8 mouse cellular contexts compared by ENCODE assay signal in genomic region chr17:46751056-46751793, GRCm38 (mm10). TPM values are rescaled to one million over a fixed set of nuclear protein-coding genes. Genes with fewer than 3 reads are reported as not detected.
DNase-seq lines count a peak whose midpoint lies in the region; ATAC-seq and TF ChIP-seq lines count a peak whose summit lies in the region.
"Had no signal": no experiment of that assay in that cellular context is flagged by ENCODE, and none has a peak within 500 bp of the region (broad histone marks: within the 10 kb centered on the region; RNA-seq: fewer than 3 reads in every experiment).

No protein-coding gene starts in this region.

- peak; percentile 58 for DNase-seq in left cerebral cortex, adult 11 months (ENCODE audit: low spot score)
- no peak for DNase-seq in left cerebral cortex, postnatal 4 days
- DNase-seq in forebrain, postnatal 0 days, result no peak
- no peak for DNase-seq in yolk sac, embryonic 10.5 days (ENCODE audit: low spot score)

- H3K4me2 ChIP-seq in forebrain, postnatal 0 days (ENCODE audit: low read depth), result peak overlapping the region; percentile 72
- H3K4me2 ChIP-seq in liver, embryonic 12.5 days, result peak overlapping the region; percentile 95
- peak overlapping the region; percentile 79 for H3K4me2 ChIP-seq in neural tube, embryonic 12.5 days (replicated peaks)

- peak overlapping the region; percentile 65 for H3K9ac ChIP-seq in forebrain, postnatal 0 days
- peak overlapping the region; percentile 80 for H3K9ac ChIP-seq in liver, embryonic 12.5 days
- peak overlapping the region; percentile 73 for H3K9ac ChIP-seq in neural tube, embryonic 12.5 days

- H3K27ac ChIP-seq in bone marrow, adult 2 months (ENCODE audit: control insufficient read depth, insufficient read depth, low read depth, low read length, poor library complexity), result peak overlapping the region; percentile 89
- H3K27ac ChIP-seq in forebrain, postnatal 0 days (ENCODE audit: low read depth, low read length), result peak overlapping the region; percentile 89
- peak overlapping the region; percentile 89 for H3K27ac ChIP-seq in liver, embryonic 12.5 days
- peak overlapping the region; percentile 75 for H3K27ac ChIP-seq in neural tube, embryonic 12.5 days

- H3K4me1 ChIP-seq in bone marrow, adult 2 months (ENCODE audit: control insufficient read depth, insufficient read depth, low read length), result no peaks in the 10 kb centered on the region; the same call in 1 of the 2 replicates
- H3K4me1 ChIP-seq in forebrain, postnatal 0 days (ENCODE audit: insufficient read depth), result 0 out of 2 replicates have a peak, but pooled peaks cover 8% of the 10 kb centered on the region
- H3K4me1 ChIP-seq in liver, embryonic 12.5 days, result peaks cover 41% of the 10 kb centered on the region
- peaks cover 16% of the 10 kb centered on the region for H3K4me1 ChIP-seq in neural tube, embryonic 12.5 days

- peak overlapping the region; percentile 91 for H3K4me3 ChIP-seq in bone marrow, adult 2 months (replicated peaks; ENCODE audit: control insufficient read depth, low read depth, low read length)
- peak overlapping the region; percentile 64 for H3K4me3 ChIP-seq in forebrain, postnatal 0 days (ENCODE audit: low read depth, low read length)
- H3K4me3 ChIP-seq in liver, embryonic 12.5 days, result peak overlapping the region; percentile 86
- H3K4me3 ChIP-seq in neural tube, embryonic 12.5 days, result peak overlapping the region; percentile 81

- no peaks in the 10 kb centered on the region for H3K9me3 ChIP-seq in forebrain, postnatal 0 days (ENCODE audit: low read length)
- H3K9me3 ChIP-seq in liver, embryonic 12.5 days (replicated peaks), result no peaks in the 10 kb centered on the region
- H3K9me3 ChIP-seq in neural tube, embryonic 12.5 days, result no peaks in the 10 kb centered on the region

- WGBS in bone marrow, adult 2 months, result 2% methylated on average over 16 of the region's 16 CpGs
- 29% methylated on average over 16 of the region's 16 CpGs for WGBS in forebrain, postnatal 0 days
- 13% methylated on average over 16 of the region's 16 CpGs for WGBS in liver, embryonic 12.5 days (ENCODE audit: insufficient replicate concordance)
- 29% methylated on average over 16 of the region's 16 CpGs for WGBS in neural tube, embryonic 12.5 days

- TF ChIP-seq POLR2A in bone marrow, adult 2 months (IDR thresholded peaks at IDR 0.05; ENCODE audit: borderline replicate concordance, control insufficient read depth, low read depth, low read length), result no peak

- no peak; the same call in 1 of the 2 replicates for ATAC-seq in forebrain, postnatal 0 days
- ATAC-seq in liver, embryonic 12.5 days, result peak; percentile 10; the same call in 1 of the 2 replicates
- no peak for ATAC-seq in neural tube, embryonic 12.5 days (ENCODE audit: low FRiP score, low read depth)

- TF ChIP-seq CTCF in bone marrow, adult 2 months (IDR thresholded peaks at IDR 0.05; ENCODE audit: control insufficient read depth, insufficient read depth, low read length), result no peak
- TF ChIP-seq CTCF in forebrain, postnatal 0 days (IDR thresholded peaks at IDR 0.05; ENCODE audit: low read depth), result no peak

- H3K27me3 ChIP-seq in forebrain, postnatal 0 days (ENCODE audit: insufficient read depth, low read length), result no peaks in the 10 kb centered on the region
- peaks cover 5% of the 10 kb centered on the region; the same call in 1 of the 2 replicates for H3K27me3 ChIP-seq in liver, embryonic 12.5 days (replicated peaks)
- no peaks in the 10 kb centered on the region for H3K27me3 ChIP-seq in neural tube, embryonic 12.5 days (replicated peaks)

- intact Hi-C loops in left cerebral cortex, postnatal 4 days (cut with DNase I), result no loop called here

- peaks cover 12% of the 10 kb centered on the region for H3K36me3 ChIP-seq in forebrain, postnatal 0 days (ENCODE audit: insufficient read depth)
- peaks cover 29% of the 10 kb centered on the region for H3K36me3 ChIP-seq in liver, embryonic 12.5 days
- peaks cover 9% of the 10 kb centered on the region; the same call in 1 of the 2 replicates for H3K36me3 ChIP-seq in neural tube, embryonic 12.5 days

RNA-seq across cellular contexts. Expression of gene Cnpy3, which starts 0.8 kb away (rescaled TPM):
- 10 to 100 TPM; 50.8 to 53.2 TPM for total RNA-seq in left cerebral cortex, postnatal 4 days (2021)
- polyA plus RNA-seq in bone marrow, adult 2 months (2011; ENCODE audit: insufficient read depth, insufficient read length, low replicate concordance, missing spikeins), result 25.4 and 46.3 TPM in 2 replicates
- total RNA-seq in forebrain, postnatal 0 days (2014; rRNA removed), result 69.0 and 77.2 TPM in 2 replicates
- polyA plus RNA-seq in forebrain, postnatal 0 days (2015; fragmentation: Nextera tagmentation; extraction: Ambion mirVana), result 68.2 and 69.5 TPM in 2 replicates
- 39.6 and 39.7 TPM in 2 replicates for polyA plus RNA-seq in liver, embryonic 12.5 days (2016; fragmentation: Nextera tagmentation; extraction: Ambion mirVana)
- 58.4 and 62.0 TPM in 2 replicates for polyA plus RNA-seq in neural tube, embryonic 12.5 days (2016; fragmentation: Nextera tagmentation; extraction: Ambion mirVana)

RNA-seq across cellular contexts. Expression of gene Ptcra, which starts 12.3 kb away (rescaled TPM):
- total RNA-seq in left cerebral cortex, postnatal 4 days (2021), result not detected
- polyA plus RNA-seq in bone marrow, adult 2 months (2011; ENCODE audit: insufficient read depth, insufficient read length, low replicate concordance, missing spikeins), result 2.0 TPM in 1 of 2 replicates, not detected in the other
- total RNA-seq in forebrain, postnatal 0 days (2014; rRNA removed), result not detected in 2 replicates
- 0.23 TPM in 1 of 2 replicates, not detected in the other for polyA plus RNA-seq in forebrain, postnatal 0 days (2015; fragmentation: Nextera tagmentation; extraction: Ambion mirVana)
- 0.60 and 0.62 TPM in 2 replicates for polyA plus RNA-seq in liver, embryonic 12.5 days (2016; fragmentation: Nextera tagmentation; extraction: Ambion mirVana)
- 0.41 and 0.65 TPM in 2 replicates for polyA plus RNA-seq in neural tube, embryonic 12.5 days (2016; fragmentation: Nextera tagmentation; extraction: Ambion mirVana)
- polyA plus RNA-seq: gonadal fat pad, adult 2 months had no signal

RNA-seq across cellular contexts. Expression of gene 2310039H08Rik, which starts 21.2 kb away (rescaled TPM):
- 10 to 100 TPM; 18.7 to 21.1 TPM for total RNA-seq in left cerebral cortex, postnatal 4 days (2021)
- 18.3 and 18.7 TPM in 2 replicates for polyA plus RNA-seq in bone marrow, adult 2 months (2011; ENCODE audit: insufficient read depth, insufficient read length, low replicate concordance, missing spikeins)
- total RNA-seq in forebrain, postnatal 0 days (2014; rRNA removed), result 39.8 and 42.7 TPM in 2 replicates
- 67.1 and 88.8 TPM in 2 replicates for polyA plus RNA-seq in forebrain, postnatal 0 days (2015; fragmentation: Nextera tagmentation; extraction: Ambion mirVana)
- 55.2 and 56.5 TPM in 2 replicates for polyA plus RNA-seq in liver, embryonic 12.5 days (2016; fragmentation: Nextera tagmentation; extraction: Ambion mirVana)
- 34.9 and 46.6 TPM in 2 replicates for polyA plus RNA-seq in neural tube, embryonic 12.5 days (2016; fragmentation: Nextera tagmentation; extraction: Ambion mirVana)

RNA-seq across cellular contexts. Expression of gene Gnmt, which starts 22.3 kb away (rescaled TPM):
- under 1 TPM; 0.88 to 0.89 TPM for total RNA-seq in left cerebral cortex, postnatal 4 days (2021)
- polyA plus RNA-seq in bone marrow, adult 2 months (2011; ENCODE audit: insufficient read depth, insufficient read length, low replicate concordance, missing spikeins), result 2.9 and 3.0 TPM in 2 replicates
- total RNA-seq in forebrain, postnatal 0 days (2014; rRNA removed), result not detected in 2 replicates
- polyA plus RNA-seq in forebrain, postnatal 0 days (2015; fragmentation: Nextera tagmentation; extraction: Ambion mirVana), result 1.4 and 2.1 TPM in 2 replicates
- 5.8 and 6.7 TPM in 2 replicates for polyA plus RNA-seq in liver, embryonic 12.5 days (2016; fragmentation: Nextera tagmentation; extraction: Ambion mirVana)
- polyA plus RNA-seq in neural tube, embryonic 12.5 days (2016; fragmentation: Nextera tagmentation; extraction: Ambion mirVana), result 0.43 and 0.49 TPM in 2 replicates

RNA-seq across cellular contexts. Expression of gene Rpl7l1, which starts 31.2 kb away (rescaled TPM):
- total RNA-seq in left cerebral cortex, postnatal 4 days (2021), result 10 to 100 TPM; 47.3 to 58.3 TPM
- polyA plus RNA-seq in bone marrow, adult 2 months (2011; ENCODE audit: insufficient read depth, insufficient read length, low replicate concordance, missing spikeins), result 26.9 and 45.0 TPM in 2 replicates
- total RNA-seq in forebrain, postnatal 0 days (2014; rRNA removed), result 62.9 and 64.4 TPM in 2 replicates
- polyA plus RNA-seq in forebrain, postnatal 0 days (2015; fragmentation: Nextera tagmentation; extraction: Ambion mirVana), result 73.4 and 83.1 TPM in 2 replicates
- polyA plus RNA-seq in liver, embryonic 12.5 days (2016; fragmentation: Nextera tagmentation; extraction: Ambion mirVana), result 140 and 144 TPM in 2 replicates
- 125 and 139 TPM in 2 replicates for polyA plus RNA-seq in neural tube, embryonic 12.5 days (2016; fragmentation: Nextera tagmentation; extraction: Ambion mirVana)
